In genomic region chr9:92363478-92363877, GRCm38 (mm10) we compare ENCODE assay signal across 38 mouse cellular contexts. TPM values are rescaled to one million over a fixed set of nuclear protein-coding genes. Genes with fewer than 3 reads are reported as not detected.
"Had no signal": no experiment of that assay in that cellular context is flagged by ENCODE, and none has a peak within 500 bp of the region (broad histone marks: within the 10 kb centered on the region; RNA-seq: fewer than 3 reads in every experiment).

No protein-coding gene starts in this region.

- H3K27me3 ChIP-seq: heart, embryonic 12.5 days; hindbrain, embryonic 12.5 days; kidney, embryonic 15.5 days; limb, embryonic 12.5 days; liver, embryonic 13.5 days had no signal

- H3K9ac ChIP-seq: heart, embryonic 12.5 days; hindbrain, embryonic 12.5 days; hindbrain, embryonic 14.5 days; kidney, embryonic 15.5 days; limb, embryonic 12.5 days; liver, embryonic 13.5 days had no signal

- H3K27ac ChIP-seq: gastrocnemius, adult 2 months; heart, embryonic 10.5 days; hindbrain, embryonic 10.5 days; hindbrain, embryonic 12.5 days; hindbrain, embryonic 14.5 days; kidney, embryonic 15.5 days; kidney, postnatal 0 days; layer of hippocampus, adult 2 months; left cerebral cortex, adult 2 months; limb, embryonic 10.5 days; limb, embryonic 12.5 days; liver, embryonic 13.5 days had no signal

- H3K9me3 ChIP-seq: heart, embryonic 10.5 days; heart, embryonic 12.5 days; hindbrain, embryonic 10.5 days; hindbrain, embryonic 12.5 days; kidney, embryonic 15.5 days; limb, embryonic 10.5 days; limb, embryonic 12.5 days; liver, embryonic 13.5 days had no signal

- H3K4me2 ChIP-seq: heart, embryonic 12.5 days; hindbrain, embryonic 12.5 days; hindbrain, embryonic 14.5 days; kidney, embryonic 15.5 days; limb, embryonic 12.5 days; liver, embryonic 11.5 days; liver, embryonic 13.5 days had no signal

- H3K4me3 ChIP-seq: gastrocnemius, adult 2 months; heart, embryonic 10.5 days; heart, embryonic 12.5 days; hindbrain, embryonic 10.5 days; hindbrain, embryonic 12.5 days; kidney, embryonic 15.5 days; layer of hippocampus, adult 2 months; left cerebral cortex, adult 2 months; limb, embryonic 10.5 days; limb, embryonic 12.5 days; liver, embryonic 13.5 days had no signal

- H3K4me1 ChIP-seq: heart, embryonic 10.5 days; hindbrain, embryonic 10.5 days; hindbrain, embryonic 12.5 days; kidney, embryonic 15.5 days; limb, embryonic 10.5 days; limb, embryonic 12.5 days; liver, embryonic 13.5 days had no signal

- ATAC-seq: hindbrain, embryonic 16.5 days; inflammation-experienced regulatory T-cells, adult 6 months had no signal

- DNase-seq: gastrocnemius, adult 2 months; gastrocnemius, postnatal 14 days; gastrocnemius, postnatal 36 days; heart, adult 18-20 months; heart, postnatal 10 days; heart, postnatal 4 days; kidney, adult 11 months; kidney, adult 2 months; kidney, adult 9 months; kidney, postnatal 14 days; kidney, postnatal 36 days; liver; liver, embryonic 13.5 days had no signal

- H3K36me3 ChIP-seq: heart, embryonic 10.5 days; heart, embryonic 12.5 days; hindbrain, embryonic 10.5 days; hindbrain, embryonic 12.5 days; kidney, embryonic 15.5 days; limb, embryonic 10.5 days; limb, embryonic 12.5 days; liver, embryonic 13.5 days had no signal

RNA-seq across cellular contexts. Expression of gene 1700057G04Rik, which starts 54.3 kb away (rescaled TPM):
- total RNA-seq: gastrocnemius, adult 2 months; gastrocnemius, postnatal 14 days; gastrocnemius, postnatal 36 days; heart, adult 18-20 months; heart, adult 8-10 months; heart, postnatal 10 days; heart, postnatal 25 days; heart, postnatal 4 days; layer of hippocampus, adult 2 months; layer of hippocampus, postnatal 10 days; layer of hippocampus, postnatal 25 days; left cerebral cortex, adult 2 months; left cerebral cortex, postnatal 14 days; left cerebral cortex, postnatal 36 days had no signal
- polyA plus RNA-seq: frontal cortex, adult 2 months; heart, embryonic 10.5 days; heart, embryonic 12.5 days; heart, embryonic 14.5 days; heart, embryonic 16.5 days; hindbrain, embryonic 10.5 days; hindbrain, embryonic 12.5 days; hindbrain, embryonic 14.5 days; hindbrain, embryonic 16.5 days; kidney, adult 2 months; kidney, embryonic 15.5 days; large intestine, adult 2 months; limb, embryonic 10.5 days; limb, embryonic 12.5 days; limb, embryonic 14.5 days; liver, embryonic 11.5 days; liver, embryonic 13.5 days had no signal
